Mouse (Mus musculus): ENCODE results near the gene Gtf3c2.

DNA sequence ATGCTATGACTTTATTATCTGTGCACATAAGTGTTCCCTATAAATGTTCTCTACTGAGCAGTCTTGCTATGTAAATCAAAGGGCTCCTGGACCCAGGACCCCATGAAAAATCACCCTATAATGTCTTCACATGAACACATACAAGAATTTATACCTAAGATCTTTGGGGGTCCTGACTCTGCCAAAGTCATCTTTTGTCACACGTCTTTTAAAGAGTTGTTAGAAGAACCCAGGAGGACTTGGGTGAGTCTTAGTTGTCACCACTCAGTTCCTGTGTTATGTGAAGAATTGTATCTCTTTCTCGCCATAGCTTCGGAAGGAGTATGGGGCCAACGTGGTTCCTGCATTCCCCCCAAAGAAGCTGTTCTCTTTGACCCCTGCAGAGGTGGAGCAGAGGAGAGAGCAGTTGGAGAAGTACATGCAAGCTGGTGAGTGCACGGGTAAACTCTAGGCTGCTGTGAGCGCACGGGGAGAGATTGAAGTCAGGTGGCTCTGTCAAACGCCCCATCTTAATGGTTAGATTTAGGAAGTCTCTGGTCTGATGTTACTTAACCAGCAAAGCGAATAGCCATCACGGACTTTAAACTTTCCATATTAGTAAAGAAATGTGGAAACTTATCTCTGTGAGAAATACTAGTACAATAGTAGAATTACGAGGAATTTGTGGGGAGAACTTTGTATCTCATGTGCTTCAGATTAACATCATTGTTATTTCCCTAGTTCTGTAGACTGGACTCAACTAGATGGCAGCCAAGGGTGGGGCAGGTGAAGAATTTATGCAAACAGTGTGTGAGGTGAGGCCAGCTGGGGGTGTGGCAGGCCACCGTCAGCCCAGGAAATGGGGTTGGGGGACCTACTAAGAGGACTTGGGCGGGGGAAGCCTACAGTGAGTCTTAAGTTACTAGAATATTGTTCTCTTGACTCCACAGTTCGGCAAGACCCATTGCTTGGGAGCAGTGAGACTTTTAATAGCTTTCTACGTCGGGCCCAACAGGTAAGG, 14.8 kb upstream of the Gtf3c2 start:
- no peak for TF ChIP-seq CTCF (IDR thresholded peaks at IDR 0.05; ENCODE audit: borderline replicate concordance, insufficient read depth, low read depth, low read length)
- no peak for TF ChIP-seq POLR2A (IDR thresholded peaks at IDR 0.05; ENCODE audit: borderline replicate concordance, insufficient read depth, low read length)
